Mouse (Mus musculus) liver, embryonic 14.5 days (tissue): ENCODE measurements around the gene Svop.

Experiments
- CTCF ChIP-seq: IDR thresholded peaks from 2 replicates; pipeline ENCODE4 v1.5.1; 2016; ENCODE audit warnings: antibody characterized with exemption, low read depth, control low read depth
- EP300 ChIP-seq: IDR thresholded peaks from 2 replicates; pipeline ENCODE4 v1.6.1; 2016; ENCODE audit warnings: antibody characterized with exemption, low read depth

GRCm38 (mm10) chr5:113981843-113982242 lies 109.5 kb downstream of the Svop start:
- TF ChIP-seq EP300 (no peak), CTCF (no peak)
